ENCODE assay signal across 16 mouse cellular contexts in the genomic region with DNA sequence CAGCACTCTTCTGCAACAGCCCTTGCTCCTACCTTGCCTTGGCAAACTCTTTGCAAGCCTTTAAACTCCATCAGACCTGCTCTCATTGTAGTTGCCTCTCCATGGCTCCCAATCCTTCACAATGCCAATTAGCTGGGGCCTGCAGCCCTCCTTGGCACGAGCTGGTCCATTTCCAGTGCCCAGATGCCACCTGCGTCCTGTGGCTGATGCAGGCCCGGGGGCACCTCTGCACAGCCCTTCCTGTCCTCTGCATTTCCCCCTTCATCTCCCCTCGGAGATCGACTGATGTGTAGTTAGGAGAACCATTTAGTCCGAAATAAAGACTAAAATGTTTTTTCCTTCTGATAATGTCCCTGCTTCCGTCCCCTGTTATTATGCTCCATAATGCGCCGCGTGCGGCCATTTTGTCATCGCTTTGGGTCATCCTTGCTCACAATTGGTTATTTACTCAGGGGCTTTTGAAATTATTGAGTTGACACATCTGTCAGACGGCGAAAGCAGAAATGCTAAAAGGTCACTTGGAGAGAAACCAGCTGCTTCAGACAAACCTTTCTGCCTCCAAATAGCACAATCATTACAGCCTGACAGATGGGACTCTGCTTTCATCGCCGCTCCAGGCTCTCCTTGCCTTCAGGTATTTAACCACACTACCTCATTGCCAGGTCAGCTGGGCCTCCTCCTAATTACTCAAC.
DNase-seq lines count a peak whose midpoint lies in the region; ATAC-seq and TF ChIP-seq lines count a peak whose summit lies in the region.
"Had no signal": no experiment of that assay in that cellular context is flagged by ENCODE, and none has a peak within 500 bp of the region (broad histone marks: within the 10 kb centered on the region; RNA-seq: fewer than 3 reads in every experiment).

No protein-coding gene starts in this region.

- H3K27ac ChIP-seq in forebrain, embryonic 12.5 days: peak overlapping the region; percentile 60
- H3K27ac ChIP-seq in forebrain, embryonic 16.5 days (ENCODE audit: low read length): no peak overlapping the region
- peak overlapping the region; percentile 50; the same call in 1 of the 2 replicates for H3K27ac ChIP-seq in midbrain, embryonic 10.5 days (replicated peaks)
- no peak overlapping the region for H3K27ac ChIP-seq in midbrain, postnatal 0 days (ENCODE audit: low read depth, low read length)
- H3K27ac ChIP-seq in midbrain, embryonic 11.5 days (ENCODE audit: low read depth, low read length): peak overlapping the region; percentile 27; the same call in 1 of the 2 replicates

- H3K4me1 ChIP-seq in forebrain, embryonic 12.5 days: peaks cover 11% of the 10 kb centered on the region; the same call in 1 of the 2 replicates
- 0 out of 2 replicates have a peak, but pooled peaks cover 2% of the 10 kb centered on the region for H3K4me1 ChIP-seq in forebrain, embryonic 16.5 days (replicated peaks; ENCODE audit: control insufficient read depth, insufficient read depth, low read length)
- peaks cover 4% of the 10 kb centered on the region; the same call in 1 of the 2 replicates for H3K4me1 ChIP-seq in midbrain, embryonic 10.5 days
- no peaks in the 10 kb centered on the region for H3K4me1 ChIP-seq in midbrain, postnatal 0 days (ENCODE audit: insufficient read depth, low read length)
- H3K4me1 ChIP-seq in midbrain, embryonic 11.5 days (ENCODE audit: control insufficient read depth, insufficient read depth, low read length): no peaks in the 10 kb centered on the region
- H3K4me1 ChIP-seq: megakaryocyte, embryonic 14.5 days had no signal

- H3K4me2 ChIP-seq in forebrain, embryonic 12.5 days: no peak overlapping the region
- H3K4me2 ChIP-seq in forebrain, embryonic 16.5 days (ENCODE audit: low read length): no peak overlapping the region
- no peak overlapping the region for H3K4me2 ChIP-seq in midbrain, postnatal 0 days (ENCODE audit: low read depth, low read length, poor library complexity, severe bottlenecking)
- H3K4me2 ChIP-seq in midbrain, embryonic 11.5 days: no peak overlapping the region

- no peak overlapping the region for H3K4me3 ChIP-seq in forebrain, embryonic 12.5 days (replicated peaks)
- H3K4me3 ChIP-seq in forebrain, embryonic 16.5 days (replicated peaks; ENCODE audit: low read length): no peak overlapping the region
- H3K4me3 ChIP-seq in midbrain, embryonic 10.5 days: no peak overlapping the region
- H3K4me3 ChIP-seq in midbrain, postnatal 0 days (ENCODE audit: low read depth, low read length): no peak overlapping the region
- no peak overlapping the region for H3K4me3 ChIP-seq in midbrain, embryonic 11.5 days (ENCODE audit: low read depth, low read length)
- H3K4me3 ChIP-seq: erythroblast, embryonic 14.5 days; megakaryocyte, embryonic 14.5 days had no signal

- no peaks in the 10 kb centered on the region for H3K27me3 ChIP-seq in forebrain, embryonic 12.5 days
- no peaks in the 10 kb centered on the region for H3K27me3 ChIP-seq in forebrain, embryonic 16.5 days (replicated peaks; ENCODE audit: control insufficient read depth, insufficient read depth, low read length)
- H3K27me3 ChIP-seq in midbrain, embryonic 10.5 days (ENCODE audit: low read depth, poor library complexity, severe bottlenecking): no peaks in the 10 kb centered on the region
- H3K27me3 ChIP-seq in midbrain, postnatal 0 days (ENCODE audit: insufficient read depth, low read length): no peaks in the 10 kb centered on the region
- H3K27me3 ChIP-seq in midbrain, embryonic 11.5 days (ENCODE audit: control insufficient read depth, insufficient read depth, low read length): no peaks in the 10 kb centered on the region
- H3K27me3 ChIP-seq: megakaryocyte, embryonic 14.5 days had no signal

- no peak for TF ChIP-seq CTCF in midbrain, postnatal 0 days (IDR thresholded peaks at IDR 0.05)

- no peak overlapping the region for H3K9ac ChIP-seq in forebrain, embryonic 12.5 days
- H3K9ac ChIP-seq in forebrain, embryonic 16.5 days (replicated peaks; ENCODE audit: low read depth, low read length): no peak overlapping the region
- no peak overlapping the region for H3K9ac ChIP-seq in midbrain, postnatal 0 days (replicated peaks; ENCODE audit: low read length, poor library complexity, severe bottlenecking)
- no peak overlapping the region for H3K9ac ChIP-seq in midbrain, embryonic 11.5 days (ENCODE audit: low read length)
- H3K9ac ChIP-seq: liver, postnatal 0 days had no signal

- DNase-seq in midbrain, embryonic 10.5 days (ENCODE audit: low spot score): no peak
- no peak for DNase-seq in midbrain, postnatal 0 days (ENCODE audit: low spot score)
- no peak for DNase-seq in midbrain, embryonic 11.5 days (ENCODE audit: low spot score, missing footprints)
- DNase-seq in layer of hippocampus, postnatal 10 days (ENCODE audit: low spot score in 2 of 2): no peak
- DNase-seq in adrenal gland, postnatal 14 days: no peak
- DNase-seq in thymus, postnatal 0 days (ENCODE audit: low spot score): no peak
- DNase-seq: B cell, adult 2 months; cerebellum, postnatal 36 days; layer of hippocampus, adult 9-11 months; liver, postnatal 0 days; thymus, adult 18-20 months had no signal

- ATAC-seq in forebrain, embryonic 12.5 days (ENCODE audit: low FRiP score): peak; percentile 71
- no peak for ATAC-seq in forebrain, embryonic 16.5 days
- no peak for ATAC-seq in midbrain, postnatal 0 days (ENCODE audit: low FRiP score)
- peak; percentile 64; the same call in 1 of the 2 replicates for ATAC-seq in midbrain, embryonic 11.5 days (ENCODE audit: low FRiP score)
- ATAC-seq: intestine, embryonic 16.5 days; liver, postnatal 0 days had no signal

- no peaks in the 10 kb centered on the region for H3K36me3 ChIP-seq in forebrain, embryonic 12.5 days (replicated peaks)
- H3K36me3 ChIP-seq in forebrain, embryonic 16.5 days (ENCODE audit: control insufficient read depth, insufficient read depth): no peaks in the 10 kb centered on the region
- no peaks in the 10 kb centered on the region for H3K36me3 ChIP-seq in midbrain, embryonic 10.5 days
- H3K36me3 ChIP-seq in midbrain, postnatal 0 days (ENCODE audit: insufficient read depth, low read length): no peaks in the 10 kb centered on the region
- H3K36me3 ChIP-seq in midbrain, embryonic 11.5 days (ENCODE audit: control insufficient read depth, insufficient read depth, low read length): no peaks in the 10 kb centered on the region

- no peaks in the 10 kb centered on the region for H3K9me3 ChIP-seq in forebrain, embryonic 12.5 days
- H3K9me3 ChIP-seq in forebrain, embryonic 16.5 days (ENCODE audit: control insufficient read depth, low read length): no peaks in the 10 kb centered on the region
- no peaks in the 10 kb centered on the region for H3K9me3 ChIP-seq in midbrain, embryonic 10.5 days (replicated peaks)
- no peaks in the 10 kb centered on the region for H3K9me3 ChIP-seq in midbrain, postnatal 0 days (ENCODE audit: low read length)
- no peaks in the 10 kb centered on the region for H3K9me3 ChIP-seq in midbrain, embryonic 11.5 days (ENCODE audit: control insufficient read depth, low read length)
- H3K9me3 ChIP-seq: megakaryocyte, embryonic 14.5 days had no signal

- 77% methylated on average over 16 of the region's 16 CpGs for WGBS in forebrain, embryonic 12.5 days
- WGBS in forebrain, embryonic 16.5 days: 69% methylated on average over 16 of the region's 16 CpGs
- 90% methylated on average over 16 of the region's 16 CpGs for WGBS in midbrain, embryonic 10.5 days
- WGBS in midbrain, postnatal 0 days: 69% methylated on average over 16 of the region's 16 CpGs
- WGBS in midbrain, embryonic 11.5 days: 80% methylated on average over 16 of the region's 16 CpGs

Comparison
In these comparisons a context has a peak if more than half of its experiments do, and no peak if none do; other contexts are left out.
1. ATAC-seq: peak in forebrain, embryonic 12.5 days (single experiment) and midbrain, embryonic 11.5 days (single experiment); none in forebrain, embryonic 16.5 days (single experiment) and midbrain, postnatal 0 days (single experiment).
2. H3K27ac ChIP-seq: peak in forebrain, embryonic 12.5 days (single experiment), midbrain, embryonic 10.5 days (single experiment) and midbrain, embryonic 11.5 days (single experiment); none in forebrain, embryonic 16.5 days (single experiment) and midbrain, postnatal 0 days (single experiment).